Mouse (Mus musculus): ENCODE data around the gene Tmem120a.

Gene Tmem120a

DNA sequence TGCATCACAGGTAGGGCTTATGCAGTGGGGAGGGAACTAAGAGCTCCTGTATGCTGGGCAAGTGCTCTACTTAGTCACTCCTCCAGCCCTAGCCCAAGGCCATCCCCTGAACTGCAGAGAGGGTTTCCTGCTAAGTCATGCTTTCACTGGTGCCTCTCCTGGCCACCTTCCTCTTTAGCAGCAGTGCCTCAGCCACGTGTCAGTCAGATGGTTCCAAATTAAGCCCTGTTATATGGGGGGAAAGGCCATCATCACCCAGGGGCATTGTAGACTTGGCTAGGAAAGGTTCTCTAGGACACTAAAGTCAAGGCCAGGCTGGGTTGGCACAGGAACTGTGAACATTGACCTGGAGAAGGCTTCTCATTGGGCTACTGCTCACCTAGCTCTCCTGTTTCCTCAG, 36.4 kb downstream of the Tmem120a start:
- DNase-seq (ENCODE audit: low spot score): no peak

DNA sequence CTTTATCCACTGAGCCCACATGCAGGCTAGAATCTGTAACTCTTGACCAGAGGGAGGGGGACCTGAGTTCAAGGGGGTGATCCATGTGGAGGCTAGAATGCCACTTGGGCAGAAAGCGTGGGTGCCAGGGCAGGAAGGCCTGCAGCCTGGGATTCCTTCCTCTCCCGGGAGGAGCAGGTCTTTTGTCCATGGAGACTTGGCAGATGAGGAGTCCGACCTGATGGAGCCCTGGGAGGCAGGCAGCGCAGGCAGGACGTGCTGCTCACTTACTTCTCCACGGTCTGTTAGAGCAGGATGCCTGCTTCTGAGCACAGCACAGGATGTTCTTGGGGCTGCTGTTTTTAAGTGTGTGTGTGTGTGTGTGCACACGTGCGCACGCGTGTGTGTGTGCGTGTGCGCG, 37.2 kb downstream of the Tmem120a start:
- DNase-seq (ENCODE audit: low spot score): no peak

DNA sequence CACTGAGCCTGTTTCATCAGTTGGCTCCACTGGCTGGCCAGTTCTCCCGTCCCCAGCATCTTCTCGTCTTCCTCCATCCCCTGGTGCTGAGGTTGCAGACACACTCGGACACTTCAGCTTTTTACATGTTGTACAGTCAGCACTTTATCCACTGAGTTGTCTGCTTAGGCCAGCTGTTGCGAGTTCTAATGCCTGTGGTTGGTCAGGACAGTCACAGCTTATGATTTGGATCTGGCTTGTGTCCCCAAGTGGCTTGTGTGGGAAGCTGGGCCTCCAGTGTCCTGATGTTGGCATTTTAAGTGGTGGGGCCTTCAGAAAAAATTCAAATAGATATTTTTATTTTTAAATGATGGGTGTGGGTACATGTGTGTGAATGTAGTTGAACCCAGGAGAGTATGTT, 38.9 kb downstream of the Tmem120a start:
- no peak for DNase-seq (ENCODE audit: low spot score)

DNA sequence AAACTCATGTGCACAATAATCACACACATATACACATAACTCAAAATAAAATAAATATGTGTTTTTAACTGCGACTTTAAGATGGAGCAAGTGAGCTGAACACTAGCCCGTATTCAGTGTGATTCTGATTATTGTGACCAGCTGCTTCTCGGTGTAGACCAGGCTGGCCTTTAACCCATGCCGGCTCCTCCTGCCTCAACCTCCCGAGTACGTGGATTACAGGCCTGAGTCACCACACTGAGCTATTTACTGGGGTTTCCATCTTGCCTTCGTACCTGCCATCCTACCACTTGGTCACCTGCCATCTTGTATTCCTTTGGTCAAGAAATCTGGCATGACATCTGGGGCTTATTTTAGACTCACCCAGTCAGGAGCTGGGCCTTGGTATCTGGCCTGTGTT, 40.8 kb downstream of the Tmem120a start:
- no peak for DNase-seq (ENCODE audit: low spot score)

DNA sequence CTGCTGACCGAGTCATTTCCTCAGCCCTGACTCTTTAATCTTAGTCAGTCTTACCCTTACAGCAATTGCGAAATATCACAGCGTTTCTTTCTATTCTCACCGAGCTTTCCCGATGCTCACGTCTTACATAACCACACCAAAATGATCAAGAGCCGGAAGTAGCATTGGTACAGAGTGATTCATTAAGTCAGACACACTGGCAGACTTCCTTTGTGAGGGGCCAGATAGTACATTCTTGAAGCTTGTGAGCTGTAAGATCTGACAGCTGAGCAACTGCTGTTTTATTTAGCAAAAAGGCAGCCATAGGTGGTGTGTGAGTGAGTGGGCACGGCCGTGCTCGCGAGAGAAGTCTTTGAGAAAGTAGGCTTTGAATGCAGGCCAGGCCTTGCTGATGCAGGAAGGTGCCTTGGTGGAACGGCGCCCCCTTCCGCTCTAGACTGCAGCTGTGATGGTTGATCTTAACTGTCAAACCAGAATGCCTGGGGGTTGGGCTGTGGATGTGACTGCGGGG, 41.5 kb downstream of the Tmem120a start:
- DNase-seq (ENCODE audit: low spot score): no peak

DNA sequence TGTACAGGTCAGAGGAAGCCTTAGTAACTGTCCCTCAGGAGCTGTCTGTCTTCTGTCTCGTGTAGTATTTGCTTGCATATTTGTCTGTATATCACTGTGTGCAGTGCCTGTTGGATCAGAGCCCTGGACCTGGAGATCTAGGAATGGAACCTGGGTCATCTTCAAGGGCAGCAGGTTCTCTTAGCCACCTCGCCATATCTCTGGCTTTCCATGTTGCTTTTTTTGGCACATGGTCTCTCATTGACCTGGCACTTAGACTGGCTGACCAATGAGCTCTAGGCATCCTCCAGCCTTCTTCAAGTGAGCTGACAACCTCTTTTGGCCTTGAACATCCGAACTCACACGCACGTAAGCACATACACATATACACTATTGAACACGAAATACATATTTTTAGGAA, 42.1 kb downstream of the Tmem120a start:
- no peak for DNase-seq (ENCODE audit: low spot score)

DNA sequence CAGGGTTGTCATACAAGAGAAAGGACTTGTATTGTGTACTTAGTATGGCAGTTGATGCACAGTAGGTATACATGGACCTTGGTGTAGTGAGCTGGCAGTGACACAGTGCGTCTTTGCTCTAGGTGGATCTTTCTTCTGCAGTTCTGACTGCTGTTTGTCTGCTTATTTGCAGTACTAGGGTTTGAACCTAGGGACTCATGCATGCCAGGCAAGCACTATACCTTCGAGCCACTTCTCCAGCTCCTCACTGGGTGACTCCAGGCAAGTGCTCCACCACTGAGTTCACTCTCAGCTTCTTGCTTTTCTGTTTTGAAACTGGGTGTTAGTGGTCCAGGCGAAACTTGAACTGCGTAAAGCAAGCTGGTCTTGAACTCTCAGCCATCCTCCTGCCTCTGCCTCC, 42.6 kb downstream of the Tmem120a start:
- no peak for DNase-seq (ENCODE audit: low spot score)

DNA sequence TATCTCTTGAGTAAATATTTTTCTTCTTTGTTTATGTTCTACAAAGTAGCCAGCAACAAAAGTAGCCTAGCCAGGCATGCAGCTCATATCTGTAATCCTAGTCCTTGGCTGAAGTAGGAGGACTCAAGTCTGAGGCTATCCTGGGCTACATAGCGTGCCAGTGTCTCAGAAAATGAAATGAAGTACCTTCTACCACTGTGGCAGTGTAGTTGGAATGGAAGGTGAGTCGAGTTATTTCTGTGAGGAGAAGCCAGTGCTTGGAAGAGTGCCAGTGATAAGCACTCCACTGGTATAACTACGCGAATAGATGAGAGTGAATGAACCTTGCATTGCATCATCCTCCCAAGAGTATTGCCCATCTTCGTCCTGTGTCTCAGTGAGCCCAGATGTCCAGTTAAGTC, 46.5 kb downstream of the Tmem120a start:
- DNase-seq (ENCODE audit: low spot score): no peak

DNA sequence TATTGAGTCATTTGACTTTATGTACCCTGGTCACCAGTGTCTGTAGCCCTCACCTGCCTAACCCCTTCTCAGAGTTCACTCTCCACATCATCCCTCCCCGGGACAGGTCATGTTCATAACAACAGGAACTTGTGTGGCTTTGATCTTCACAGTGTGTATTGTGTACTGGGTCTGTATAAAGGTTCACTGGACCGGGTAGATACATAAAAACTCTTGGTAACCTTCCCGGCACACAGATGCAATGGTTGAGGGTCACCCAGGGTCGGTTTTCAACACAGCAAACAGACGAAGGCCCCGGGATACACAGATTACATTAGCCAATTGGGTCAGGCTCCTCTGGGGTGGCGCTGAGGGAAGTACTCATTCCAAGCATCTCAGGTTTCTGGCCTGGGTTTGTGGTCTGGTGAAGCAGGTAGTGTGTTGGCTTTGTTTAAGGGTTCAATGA, 48.9 kb downstream of the Tmem120a start:
- no peak for DNase-seq (ENCODE audit: low spot score)

DNA sequence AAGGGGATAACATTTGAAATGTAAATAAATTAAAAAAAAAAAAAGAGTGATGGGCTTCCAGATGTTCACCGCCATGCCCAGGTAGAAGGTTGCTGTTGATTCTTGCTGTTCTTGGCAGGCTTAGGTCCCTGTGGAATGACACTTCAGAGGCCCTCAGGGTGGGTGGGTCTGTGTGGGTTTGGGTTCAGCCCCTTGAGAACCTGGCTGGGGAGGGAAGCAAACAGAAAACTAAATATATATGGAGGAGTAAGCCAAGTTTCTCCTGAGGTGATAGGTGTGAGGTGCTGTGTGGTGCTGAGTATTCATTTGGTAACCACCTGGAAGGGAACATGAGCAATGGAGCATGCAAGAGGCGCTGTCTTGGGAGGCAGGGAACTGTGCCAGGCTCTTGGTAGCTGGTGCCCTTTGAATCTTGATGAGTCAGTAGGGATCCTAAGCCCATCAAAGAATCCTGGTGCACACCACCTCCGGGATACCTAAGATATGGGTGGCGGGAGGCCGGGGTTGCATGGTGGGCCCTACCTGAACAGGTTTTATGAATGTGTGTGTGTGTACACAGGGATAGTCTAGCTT, 50.9 kb downstream of the Tmem120a start:
- no peak for DNase-seq (ENCODE audit: low spot score)

DNA sequence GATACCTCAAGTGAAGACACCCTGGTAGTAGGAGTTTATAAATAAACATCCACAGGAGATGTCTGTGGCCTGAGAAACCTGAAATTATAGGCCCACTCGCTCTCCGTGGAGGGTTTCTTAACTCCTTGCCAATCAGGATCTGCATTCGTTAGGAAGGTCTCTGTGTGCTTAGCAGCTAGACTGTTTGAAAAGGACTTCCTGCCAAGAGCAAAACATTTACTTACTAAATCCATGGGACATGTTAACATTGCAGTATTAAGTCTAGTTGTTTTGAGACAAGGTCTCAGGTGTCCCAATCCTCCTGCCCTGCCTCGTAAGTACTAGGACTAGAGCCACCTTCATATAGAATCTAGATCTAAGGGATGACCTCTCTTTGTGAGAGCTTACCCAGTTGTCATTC, 53.0 kb downstream of the Tmem120a start:
- DNase-seq (ENCODE audit: low spot score): no peak

DNA sequence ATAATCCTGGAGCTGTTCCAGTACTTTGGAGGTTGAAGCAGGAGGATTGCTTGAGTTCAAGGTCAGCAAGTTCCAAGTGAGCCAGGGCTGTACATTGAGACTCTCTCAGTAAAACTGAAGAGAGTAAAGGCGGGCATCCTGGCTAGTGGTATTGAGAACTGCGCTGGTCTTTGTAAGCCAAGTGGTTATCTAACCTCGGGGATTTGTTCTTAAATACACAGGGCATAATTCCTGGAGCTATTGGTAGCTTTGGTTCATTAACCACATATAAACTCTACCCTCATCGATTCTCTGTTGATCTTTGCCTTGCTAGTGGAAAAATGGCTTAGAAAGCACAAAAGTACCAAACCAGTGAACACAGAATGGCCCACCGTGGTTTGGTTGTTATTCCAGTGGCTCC, 53.8 kb downstream of the Tmem120a start:
- DNase-seq (ENCODE audit: low spot score): no peak

All from ovary, postnatal 14 days (tissue).